Mouse (Mus musculus) lung, adult 2 months (tissue): ENCODE data around the gene Asgr2.
A peak's percentile ranks its signal among the peaks of the same experiment; 100 is the strongest.

Source experiments
- CTCF ChIP-seq: fragments of 200-500 bp; IDR thresholded peaks from 2 replicates; pipeline ENCODE4 v1.5.1; 2011; ENCODE audit warnings: mild to moderate bottlenecking, low read length, control low read depth; ENCODE audit not compliant: insufficient read depth
- POLR2A ChIP-seq: fragments of 200-500 bp; IDR thresholded peaks from 2 replicates; pipeline ENCODE4 v1.6.1; 2011; ENCODE audit warnings: low read depth, mild to moderate bottlenecking, control low read depth, low read length, borderline replicate concordance; ENCODE audit errors: extremely low read depth

- TF ChIP-seq POLR2A (no peak), CTCF (peak; percentile 80)
Measured at GRCm38 (mm10) chr11:70110146-70110545, 17.7 kb downstream of the Asgr2 start.
